Mouse (Mus musculus) thymus, adult 2 months (tissue): ENCODE results near the gene Trim63. TPM values are rescaled to one million over a fixed set of nuclear protein-coding genes. Genes with fewer than 3 reads are reported as not detected.

ENCODE experiments used
- DNase-seq: peaks from one replicate; pipeline ENCODE4 v3.0.0; 2021
- H3K27ac ChIP-seq: fragments of 200-500 bp; 2 replicates; pipeline ENCODE4 v1.5.1; 2012; ENCODE audit warnings: low read length, control low read depth; ENCODE audit not compliant: control insufficient read depth, insufficient read depth
- H3K27me3 ChIP-seq: fragments of 200-500 bp; 2 replicates; pipeline ENCODE4 v1.6.1; 2012; ENCODE audit warnings: mild to moderate bottlenecking, low read length, moderate library complexity, mixed read lengths; ENCODE audit not compliant: control insufficient read depth, insufficient read depth
- H3K36me3 ChIP-seq: fragments of 200-500 bp; 2 replicates; pipeline ENCODE4 v1.6.1; 2012; ENCODE audit warnings: mild to moderate bottlenecking, low read length, moderate library complexity; ENCODE audit not compliant: control insufficient read depth, insufficient read depth
- H3K4me1 ChIP-seq: fragments of 200-500 bp; replicated peaks from 2 replicates; pipeline ENCODE4 v1.6.1; 2012; ENCODE audit warnings: low read length; ENCODE audit not compliant: control insufficient read depth, insufficient read depth
- H3K4me3 ChIP-seq: fragments of 200-500 bp; 2 replicates; pipeline ENCODE4 v1.5.1; 2012; ENCODE audit warnings: mild to moderate bottlenecking, low read length, control low read depth, moderate library complexity; ENCODE audit not compliant: control insufficient read depth, insufficient read depth
- CTCF ChIP-seq: fragments of 200-500 bp; IDR thresholded peaks from 2 replicates; pipeline ENCODE4 v1.5.1; 2012; ENCODE audit warnings: mild to moderate bottlenecking, control low read depth, low read length, moderate library complexity, borderline replicate concordance; ENCODE audit not compliant: control insufficient read depth, poor library complexity, insufficient read depth; ENCODE audit errors: extremely low read depth
- POLR2A ChIP-seq: fragments of 200-500 bp; IDR thresholded peaks from 2 replicates; pipeline ENCODE4 v1.6.1; 2012; ENCODE audit warnings: mild to moderate bottlenecking, low read length, control low read depth, moderate library complexity; ENCODE audit not compliant: control insufficient read depth, poor library complexity, insufficient read depth; ENCODE audit errors: extremely low read depth
- WGBS: fragments of 180-500 bp; shearing (Covaris S2); methylation state at CpG from one replicate; pipeline ENCODE4 v1.1.7; 2018; 5-methylcytosine and 5-hydroxymethylcytosine counted together
- polyA plus RNA-seq: library from polyadenylated mRNA; depleted of rRNA; stranded (reverse); fragments of >200 nt; gene quantifications from 2 replicates; pipeline ENCODE4 v1.2.3, GENCODE M21; 2012

Gene Trim63
- polyA plus RNA-seq, 1 experiment: 5.9 TPM

DNA sequence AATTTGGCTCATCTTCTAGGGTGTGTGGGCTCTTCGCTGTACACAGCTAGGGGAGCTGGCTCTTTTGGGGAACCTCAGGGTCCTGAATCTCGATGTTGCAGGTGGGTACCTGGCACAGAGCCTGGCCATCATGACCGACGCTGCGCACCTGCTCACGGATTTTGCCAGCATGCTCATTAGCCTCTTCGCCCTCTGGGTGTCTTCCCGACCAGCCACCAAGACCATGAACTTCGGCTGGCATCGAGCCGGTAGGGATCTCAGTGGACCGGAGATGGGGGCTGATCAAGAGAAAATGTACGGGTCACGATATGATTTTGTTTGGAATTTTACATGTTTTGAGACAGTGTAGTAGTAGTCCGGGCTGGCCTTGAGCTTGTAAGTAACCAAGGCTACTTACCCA is 30.9 kb downstream of the Trim63 start:
- H3K27me3 ChIP-seq: peaks cover 12% of the 10 kb centered on the region
- 91% methylated on average over 15 of the region's 15 CpGs for WGBS

DNA sequence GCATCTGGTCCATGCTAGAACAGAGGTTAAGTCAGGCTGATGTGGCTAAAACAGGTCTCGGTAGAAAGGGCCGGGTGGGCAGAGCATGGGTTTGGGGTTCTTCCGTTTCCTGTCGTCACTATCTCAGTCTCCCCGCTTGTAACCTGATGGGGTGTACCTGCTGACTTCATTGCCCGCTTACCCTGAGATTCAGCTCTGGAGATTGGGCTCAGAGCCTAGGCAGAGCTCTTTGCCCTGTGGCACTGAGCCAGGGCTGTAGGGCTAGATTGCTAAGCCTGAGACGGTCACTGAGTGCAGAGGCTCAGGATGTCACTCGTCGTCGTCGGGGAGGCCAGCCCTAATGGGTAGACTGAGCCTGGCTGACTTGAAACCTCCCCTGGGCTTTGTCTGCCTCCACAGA is 33.2 kb downstream of the Trim63 start:
- Histone ChIP-seq H3K27ac (no peak overlapping the region), H3K27me3 (peaks cover 3% of the 10 kb centered on the region; the same call in 1 of the 2 replicates), H3K4me3 (no peak overlapping the region), H3K4me1 (peaks cover 4% of the 10 kb centered on the region), H3K36me3 (no peaks in the 10 kb centered on the region)
- no peak for DNase-seq
- TF ChIP-seq POLR2A: no peak
- no peak for TF ChIP-seq CTCF
- 91% methylated on average over 11 of the region's 11 CpGs for WGBS

More for the DNA sequence above, 30.9 kb downstream of the Trim63 start:
- Histone ChIP-seq H3K4me3 (no peak overlapping the region), H3K27ac (no peak overlapping the region), H3K4me1 (peaks cover 7% of the 10 kb centered on the region), H3K36me3 (no peaks in the 10 kb centered on the region)
- TF ChIP-seq POLR2A (no peak), CTCF (no peak)
- DNase-seq: no peak

DNA sequence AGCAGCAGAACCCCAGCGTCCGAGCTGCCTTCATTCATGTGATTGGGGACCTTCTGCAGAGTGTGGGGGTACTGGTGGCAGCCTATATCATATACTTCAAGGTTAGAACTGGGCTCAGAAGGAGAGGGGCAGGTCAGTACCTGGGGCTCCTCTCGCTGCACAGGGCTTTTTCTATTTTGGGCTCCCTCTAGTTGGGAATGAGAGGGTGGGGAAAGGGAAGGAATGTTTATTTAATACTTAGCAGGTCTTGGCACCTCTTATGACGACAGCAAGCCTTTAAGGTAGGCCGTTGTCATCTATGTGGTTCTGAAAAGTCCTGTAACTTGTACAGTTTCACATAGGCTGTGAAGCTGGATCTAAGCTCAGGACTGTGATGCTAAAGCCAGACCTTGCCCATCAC is 33.6 kb downstream of the Trim63 start:
- Histone ChIP-seq H3K4me3 (no peak overlapping the region), H3K36me3 (no peaks in the 10 kb centered on the region), H3K27ac (no peak overlapping the region), H3K27me3 (no peaks in the 10 kb centered on the region; the same call in 1 of the 2 replicates), H3K4me1 (no peaks in the 10 kb centered on the region)
- WGBS: 88% methylated on average over 5 of the region's 5 CpGs
- DNase-seq: no peak
- no peak for TF ChIP-seq CTCF
- TF ChIP-seq POLR2A: no peak

DNA sequence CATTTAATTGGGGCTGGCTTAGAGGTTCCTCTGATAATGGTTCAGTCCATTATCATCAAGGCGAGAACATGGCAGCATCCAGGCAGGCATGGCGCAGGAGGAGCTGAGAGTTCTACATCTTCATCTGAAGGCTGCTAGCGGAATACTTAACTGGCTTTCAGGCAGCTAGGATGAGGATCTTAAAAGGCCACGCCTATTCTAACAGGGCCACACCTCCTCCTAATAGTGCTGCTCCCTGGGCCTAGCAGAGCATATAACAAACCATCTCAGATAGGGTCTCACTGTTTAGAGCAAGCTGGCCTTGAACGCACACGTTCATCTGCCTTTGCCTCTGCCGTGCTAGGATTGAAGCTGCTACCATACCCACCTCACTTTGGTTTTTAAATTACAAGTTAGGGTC is 34.9 kb downstream of the Trim63 start:
- Histone ChIP-seq H3K4me1 (no peaks in the 10 kb centered on the region), H3K36me3 (no peaks in the 10 kb centered on the region), H3K27ac (no peak overlapping the region), H3K27me3 (no peaks in the 10 kb centered on the region), H3K4me3 (no peak overlapping the region)
- DNase-seq: no peak
- TF ChIP-seq CTCF (no peak), POLR2A (no peak)
- WGBS: 95% methylated on average over 7 of the region's 7 CpGs

DNA sequence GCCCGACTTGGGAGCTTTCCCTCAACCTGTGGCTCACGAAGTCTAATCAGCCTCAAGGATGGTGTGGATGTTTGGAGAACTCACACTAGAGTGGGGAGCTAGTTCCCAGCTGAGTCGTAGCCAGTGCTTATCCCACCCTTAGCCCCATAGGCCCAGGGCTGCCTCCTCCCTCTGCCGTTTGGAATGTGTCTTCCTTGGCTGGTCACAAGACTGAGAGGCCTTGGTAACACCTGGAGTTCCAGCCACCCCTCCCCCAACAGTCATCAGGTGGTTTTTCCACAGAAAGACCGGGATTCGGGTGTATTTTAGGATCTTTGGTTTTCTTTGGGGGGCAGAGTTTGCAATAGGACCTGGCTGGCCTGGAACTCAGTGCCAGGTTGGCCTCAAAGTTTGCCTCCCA is 35.7 kb downstream of the Trim63 start:
- no peak for TF ChIP-seq CTCF
- TF ChIP-seq POLR2A: no peak
- Histone ChIP-seq H3K27me3 (no peaks in the 10 kb centered on the region), H3K36me3 (no peaks in the 10 kb centered on the region), H3K27ac (no peak overlapping the region), H3K4me1 (peaks cover 2% of the 10 kb centered on the region), H3K4me3 (no peak overlapping the region)
- 94% methylated on average over 6 of the region's 6 CpGs for WGBS
- DNase-seq: no peak

DNA sequence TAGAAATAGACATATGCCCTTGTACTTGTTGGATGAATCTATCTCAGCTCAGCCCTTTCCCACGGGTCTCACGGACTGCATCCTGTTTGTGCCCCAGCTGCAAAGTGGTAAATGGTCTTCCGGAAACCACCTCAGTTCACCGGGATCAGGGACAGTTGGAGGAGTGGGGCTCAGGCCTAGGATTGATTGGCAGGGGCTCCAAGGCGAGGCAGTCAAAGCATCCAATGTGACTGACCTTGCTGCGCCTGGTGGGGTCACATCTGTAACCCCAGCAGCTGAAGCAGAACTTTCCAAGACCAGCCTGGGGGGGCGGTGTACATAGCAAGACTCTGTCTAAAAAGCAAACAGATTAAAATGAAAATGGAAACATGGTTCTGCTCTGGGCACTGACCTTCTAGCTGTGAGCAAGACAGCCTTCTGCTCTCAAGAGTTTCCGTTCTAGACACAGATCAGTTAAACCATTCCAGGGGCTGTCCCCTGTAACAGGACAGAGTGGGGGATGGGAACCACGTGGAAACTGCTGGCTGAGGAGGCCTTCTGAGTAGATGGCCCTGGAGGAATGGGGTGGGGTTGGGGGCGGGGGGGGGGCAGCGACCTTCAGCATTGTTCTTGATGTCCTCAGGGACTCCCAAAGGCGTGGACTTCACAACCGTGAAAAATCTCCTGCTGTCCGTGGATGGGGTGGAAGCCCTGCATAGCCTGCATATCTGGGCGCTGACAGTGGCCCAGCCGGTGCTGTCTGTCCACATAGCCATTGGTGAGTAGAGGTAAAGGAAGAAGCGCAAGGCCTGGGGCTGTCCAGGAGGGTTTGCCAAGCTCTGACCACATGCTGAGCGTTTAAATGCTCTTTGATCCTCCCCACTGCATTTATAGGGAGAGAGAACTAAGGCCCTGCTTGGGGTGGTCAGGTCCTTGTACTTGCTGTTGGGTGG is 36.7 kb downstream of the Trim63 start:
- Histone ChIP-seq H3K4me1 (peaks cover 12% of the 10 kb centered on the region), H3K36me3 (no peaks in the 10 kb centered on the region), H3K27ac (no peak overlapping the region), H3K4me3 (no peak overlapping the region), H3K27me3 (no peaks in the 10 kb centered on the region)
- no peak for DNase-seq
- WGBS: 74% methylated on average over 18 of the region's 18 CpGs
- TF ChIP-seq POLR2A (no peak), CTCF (no peak)
